Mouse (Mus musculus) liver, embryonic 11.5 days (tissue): Measurements from ENCODE around the gene Adamts2. TPM values are rescaled to one million over a fixed set of nuclear protein-coding genes. Genes with fewer than 3 reads are reported as not detected.

ENCODE experiments used
- ATAC-seq: fragments of 200-750 bp; cut with Nextera tagmentation; replicated peaks from 2 replicates; pipeline ENCODE4 v1.8.0; 2017; ENCODE audit warnings: moderate number of reproducible peaks, mild to moderate bottlenecking, moderate TSS enrichment, moderate library complexity; ENCODE audit not compliant: low FRiP score
- DNase-seq: peaks from one replicate; pipeline ENCODE4 v3.0.0-alpha.2; 2017; ENCODE audit warnings: low spot score
- H3K27ac ChIP-seq: fragments of 300-500 bp; sonication (generic); 2 replicates; pipeline ENCODE4 v1.5.1; 2014; ENCODE audit warnings: mild to moderate bottlenecking, low read depth, low read length, control low read depth
- H3K27me3 ChIP-seq: fragments of 300-500 bp; sonication (generic); replicated peaks from 2 replicates; pipeline ENCODE4 v1.6.1; 2014; ENCODE audit warnings: low read length, mixed read lengths; ENCODE audit not compliant: control insufficient read depth, insufficient read depth
- H3K36me3 ChIP-seq: fragments of 300-500 bp; sonication (generic); 2 replicates; pipeline ENCODE4 v1.6.1; 2014; ENCODE audit warnings: mild to moderate bottlenecking, low read length, moderate library complexity, mixed read lengths; ENCODE audit not compliant: control insufficient read depth, insufficient read depth
- H3K4me1 ChIP-seq: fragments of 300-500 bp; sonication (generic); replicated peaks from 2 replicates; pipeline ENCODE4 v1.6.1; 2014; ENCODE audit warnings: low read length, mixed read lengths; ENCODE audit not compliant: control insufficient read depth, insufficient read depth
- H3K4me2 ChIP-seq: fragments of 300-500 bp; sonication (generic); 2 replicates; pipeline ENCODE4 v1.6.1; 2014; ENCODE audit warnings: mild to moderate bottlenecking, control low read depth, moderate library complexity
- H3K4me3 ChIP-seq: fragments of 300-500 bp; sonication (generic); 2 replicates; pipeline ENCODE4 v1.5.1; 2014; ENCODE audit warnings: low read depth, low read length, control low read depth
- H3K9ac ChIP-seq: fragments of 300-500 bp; sonication (generic); 2 replicates; pipeline ENCODE4 v1.6.1; 2014; ENCODE audit warnings: low read depth, low read length, control low read depth
- H3K9me3 ChIP-seq: fragments of 300-500 bp; sonication (generic); 2 replicates; pipeline ENCODE4 v1.6.1; 2016; ENCODE audit warnings: low read length, inconsistent platforms, mixed read lengths; ENCODE audit not compliant: control insufficient read depth
- WGBS: fragments of 180-500 bp; shearing (Covaris S2); extraction: QIAGEN DNeasy Blood & Tissue Kit; methylation state at CpG from one replicate; pipeline ENCODE4 v1.1.7; 2014; 5-methylcytosine and 5-hydroxymethylcytosine counted together
- polyA plus RNA-seq: library from polyadenylated mRNA; unstranded; fragments of >200 nt; fragmentation: Nextera tagmentation; extraction: Ambion mirVana; gene quantifications from 2 replicates; pipeline ENCODE4 v1.2.1, GENCODE M21; 2014

Adamts2 gene
- polyA plus RNA-seq, 1 experiment from 2014 or later: 4.2 TPM

DNA sequence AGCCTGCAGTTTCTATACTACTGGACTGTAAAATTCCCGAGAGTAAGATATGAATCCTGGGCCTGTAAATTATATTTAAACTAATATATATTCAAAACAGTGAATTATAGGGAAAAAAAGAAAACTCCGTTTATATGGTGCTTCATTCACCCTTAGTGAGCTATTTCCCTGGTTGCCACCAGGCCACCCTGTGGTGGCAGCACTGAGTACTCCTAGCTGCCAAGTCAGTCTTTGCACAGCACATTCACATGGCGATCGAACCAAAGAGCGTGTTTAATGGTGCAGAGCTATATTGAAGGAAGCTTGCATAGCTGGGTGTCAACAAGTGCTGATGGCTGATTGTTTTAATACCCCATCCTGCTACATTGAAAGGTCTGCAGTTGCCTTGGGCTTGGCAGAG is 245.2 kb downstream of the Adamts2 start:
- Histone ChIP-seq H3K27me3 (peaks cover 47% of the 10 kb centered on the region), H3K4me2 (no peak overlapping the region), H3K36me3 (no peaks in the 10 kb centered on the region), H3K27ac (no peak overlapping the region), H3K9me3 (no peaks in the 10 kb centered on the region), H3K4me1 (no peaks in the 10 kb centered on the region; the same call in 1 of the 2 replicates), H3K9ac (no peak overlapping the region), H3K4me3 (no peak overlapping the region)
- WGBS: 68% methylated on average over 5 of the region's 5 CpGs
- DNase-seq (no peak), ATAC-seq (no peak)

DNA sequence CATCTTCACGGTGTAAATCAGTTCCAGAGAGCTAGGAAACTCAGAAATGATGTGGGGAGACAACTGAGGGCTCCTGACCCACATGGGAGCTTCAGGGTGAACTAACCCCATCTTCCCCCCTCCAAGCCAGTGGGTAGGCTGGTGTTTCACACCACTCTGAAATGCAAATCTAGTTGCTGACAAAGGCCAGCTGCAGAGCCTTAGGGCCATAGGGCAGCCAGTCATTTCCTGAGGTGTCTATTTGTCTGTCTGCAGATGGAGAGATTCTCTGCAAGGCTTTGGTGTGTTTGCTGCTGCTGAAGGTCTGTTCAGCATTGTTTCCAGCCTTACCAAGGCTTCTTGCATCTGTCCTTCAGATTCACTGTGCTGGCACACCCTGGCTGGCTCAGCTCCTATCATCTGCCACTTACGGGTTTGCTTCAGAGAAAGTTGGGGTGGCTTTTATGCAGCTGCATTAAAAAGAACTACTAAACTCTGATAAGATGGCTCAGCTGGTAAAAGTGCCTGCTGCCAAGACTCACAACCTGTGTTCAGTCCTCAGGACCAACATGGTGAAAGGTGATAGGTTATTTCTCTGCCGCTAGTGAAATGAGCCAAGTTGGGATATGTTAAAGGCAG is 246.7 kb downstream of the Adamts2 start:
- peaks cover 56% of the 10 kb centered on the region for H3K27me3 ChIP-seq
- no peak overlapping the region for H3K4me2 ChIP-seq
- DNase-seq (no peak), ATAC-seq (no peak)
- H3K4me3 ChIP-seq: no peak overlapping the region
- no peak overlapping the region for H3K9ac ChIP-seq
- H3K9me3 ChIP-seq: no peaks in the 10 kb centered on the region
- no peaks in the 10 kb centered on the region; the same call in 1 of the 2 replicates for H3K4me1 ChIP-seq
- no peak overlapping the region for H3K27ac ChIP-seq
- H3K36me3 ChIP-seq: no peaks in the 10 kb centered on the region
- WGBS: 39% methylated on average over 3 of the region's 3 CpGs

DNA sequence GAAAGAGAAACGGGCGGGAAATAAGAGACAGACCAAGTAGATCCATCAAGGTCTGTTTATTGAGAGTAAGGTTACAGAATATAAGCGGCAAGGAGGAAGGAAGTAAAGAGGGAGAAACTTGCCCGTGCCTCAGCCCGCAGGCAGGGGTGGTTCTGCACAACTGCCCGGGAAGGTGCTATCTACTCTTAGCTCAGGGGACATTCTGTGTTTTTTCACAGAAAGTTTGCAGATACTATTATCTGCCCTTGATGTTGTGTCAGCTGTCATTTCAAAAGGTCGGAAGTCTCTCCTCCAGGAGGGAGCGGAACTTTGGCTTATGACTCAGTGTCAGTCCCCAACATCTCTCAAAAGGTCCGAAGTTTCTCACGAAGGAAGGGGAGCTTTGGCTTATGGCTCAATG is 247.4 kb downstream of the Adamts2 start:
- no peak overlapping the region for H3K4me2 ChIP-seq
- WGBS: 3% methylated on average over 10 of the region's 10 CpGs
- ATAC-seq (no peak), DNase-seq (no peak)
- no peak overlapping the region for H3K27ac ChIP-seq
- no peak overlapping the region for H3K4me3 ChIP-seq
- no peaks in the 10 kb centered on the region; the same call in 1 of the 2 replicates for H3K4me1 ChIP-seq
- H3K9me3 ChIP-seq: no peaks in the 10 kb centered on the region
- H3K27me3 ChIP-seq: peaks cover 56% of the 10 kb centered on the region
- H3K9ac ChIP-seq: no peak overlapping the region
- H3K36me3 ChIP-seq: no peaks in the 10 kb centered on the region

DNA sequence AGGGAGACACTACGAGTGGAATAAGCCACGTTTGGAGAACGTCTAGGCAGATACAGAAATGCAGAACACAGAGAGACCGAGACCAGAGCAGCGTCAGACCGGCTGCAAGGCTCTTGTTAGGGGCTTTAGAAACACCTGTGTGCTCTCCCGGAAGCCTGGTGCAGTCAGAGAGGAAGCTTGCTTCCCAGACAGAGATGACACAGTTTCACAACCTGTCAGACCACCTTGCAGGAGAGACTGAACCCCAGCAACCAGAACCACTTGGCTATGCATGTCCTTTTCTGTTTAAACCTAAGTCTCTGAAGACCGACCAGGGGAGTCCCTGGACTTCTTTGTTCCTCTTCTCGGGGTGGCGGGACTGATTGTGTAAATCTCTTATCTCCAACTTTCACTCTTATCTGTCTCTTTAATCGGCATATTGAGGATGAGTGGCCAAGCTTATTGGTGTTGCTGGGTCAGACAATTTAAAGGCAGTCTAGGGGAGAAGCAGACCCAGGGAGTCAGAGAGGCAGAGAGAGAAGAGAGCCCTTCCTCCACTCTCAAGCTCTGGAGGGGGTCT is 248.4 kb downstream of the Adamts2 start, which contains the start of gene Grm6:
Gene Grm6 (plus strand): TSS at position 509 of the 559 bp plus-strand sequence.
- Histone ChIP-seq H3K4me1 (no peaks in the 10 kb centered on the region; the same call in 1 of the 2 replicates), H3K27ac (no peak within 1 kb of the TSS), H3K36me3 (no peaks in the 10 kb centered on the region), H3K27me3 (peaks cover 56% of the 10 kb centered on the region), H3K4me3 (peak within 1 kb of the TSS; percentile 42), H3K4me2 (peak within 1 kb of the TSS; percentile 72), H3K9ac (no peak within 1 kb of the TSS), H3K9me3 (no peaks in the 10 kb centered on the region)
- DNase-seq (no peak), ATAC-seq (no peak)
- 4% methylated on average over 11 of the region's 11 CpGs for WGBS

DNA sequence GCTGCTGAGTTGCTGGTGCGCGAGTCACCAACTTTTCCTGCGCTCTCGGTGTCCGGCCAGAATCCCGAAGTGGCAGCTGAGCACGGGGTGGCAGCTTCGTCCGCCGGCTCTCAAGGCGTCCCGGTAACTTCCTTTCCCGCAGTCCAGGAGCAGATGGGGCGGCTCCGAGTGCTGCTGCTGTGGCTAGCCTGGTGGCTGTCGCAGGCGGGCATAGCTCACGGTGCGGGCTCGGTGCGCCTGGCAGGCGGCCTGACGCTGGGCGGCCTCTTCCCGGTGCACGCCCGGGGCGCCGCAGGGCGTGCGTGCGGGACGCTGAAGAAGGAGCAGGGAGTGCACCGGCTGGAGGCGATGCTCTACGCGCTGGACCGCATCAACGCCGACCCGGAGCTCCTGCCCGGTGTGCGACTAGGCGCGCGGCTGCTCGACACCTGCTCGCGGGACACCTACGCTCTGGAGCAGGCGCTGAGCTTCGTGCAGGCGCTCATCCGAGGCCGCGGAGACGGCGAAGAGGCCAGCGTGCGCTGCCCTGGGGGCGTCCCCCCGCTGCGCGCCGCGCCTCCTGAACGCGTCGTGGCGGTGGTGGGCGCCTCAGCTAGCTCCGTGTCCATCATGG is 249.2 kb downstream of the Adamts2 start:
- Histone ChIP-seq H3K4me3 (peak overlapping the region; percentile 42), H3K4me1 (no peaks in the 10 kb centered on the region; the same call in 1 of the 2 replicates), H3K4me2 (peak overlapping the region; percentile 72), H3K9ac (no peak overlapping the region), H3K27me3 (peaks cover 56% of the 10 kb centered on the region), H3K9me3 (no peaks in the 10 kb centered on the region), H3K27ac (no peak overlapping the region), H3K36me3 (no peaks in the 10 kb centered on the region)
- WGBS: 1% methylated on average over 71 of the region's 72 CpGs
- ATAC-seq (no peak), DNase-seq (no peak)

Other genes starting within 250 kb of the Adamts2 start
- not detected in 2 replicates for gene Cby3, start 247.6 kb upstream of the Adamts2 start, polyA plus RNA-seq
- gene Hnrnph1, start 225.1 kb upstream of the Adamts2 start, polyA plus RNA-seq: 341 and 346 TPM in 2 replicates
- gene Rufy1, start 171.0 kb upstream of the Adamts2 start, polyA plus RNA-seq: 18.7 and 19.2 TPM in 2 replicates
- 9.8 and 11.2 TPM in 2 replicates for gene Zfp354c, start 225.6 kb downstream of the Adamts2 start, polyA plus RNA-seq
- gene Zfp879, start 239.5 kb downstream of the Adamts2 start, polyA plus RNA-seq: 0.09 and 0.36 TPM in 2 replicates
- 0.12 TPM in 1 of 2 replicates, not detected in the other for gene Grm6, start 248.6 kb downstream of the Adamts2 start, polyA plus RNA-seq